Mouse (Mus musculus) myocyte (in vitro differentiated cells): ENCODE measurements around the gene T2. TPM values are rescaled to one million over a fixed set of nuclear protein-coding genes. Genes with fewer than 3 reads are reported as not detected.

Experiments used
- H3K27me3 ChIP-seq: one replicate; pipeline ENCODE4 v1.6.1; 2011; ENCODE audit not compliant: control insufficient read depth, insufficient read depth, insufficient read length
- H3K36me3 ChIP-seq: one replicate; pipeline ENCODE4 v1.6.1; 2011; ENCODE audit not compliant: control insufficient read depth, insufficient read depth
- H3K4me2 ChIP-seq: one replicate; pipeline ENCODE4 v1.6.1; 2011; ENCODE audit warnings: low read depth, control low read depth
- H3K4me3 ChIP-seq: one replicate; pipeline ENCODE4 v1.5.1; 2011; ENCODE audit warnings: mild to moderate bottlenecking, control low read depth, moderate library complexity
- H3K79me2 ChIP-seq: one replicate; pipeline ENCODE4 v1.6.1; 2011; ENCODE audit not compliant: control insufficient read depth, insufficient read depth
- H3ac ChIP-seq: one replicate; pipeline ENCODE4 v1.6.1; 2011; ENCODE audit not compliant: control insufficient read depth, insufficient read length
- CEBPB ChIP-seq: IDR thresholded peaks from 2 replicates; pipeline ENCODE4 v1.6.1; 2011; ENCODE audit warnings: mild to moderate bottlenecking, moderate library complexity; ENCODE audit not compliant: poor library complexity, insufficient read depth, severe bottlenecking
- E2F4 ChIP-seq: IDR thresholded peaks from one replicate; pipeline ENCODE4 v1.6.1; 2011; ENCODE audit warnings: mild to moderate bottlenecking, control low read depth, moderate library complexity; ENCODE audit not compliant: insufficient read depth
- MAX ChIP-seq: IDR thresholded peaks from one replicate; pipeline ENCODE4 v1.6.1; 2011; ENCODE audit warnings: low read depth, mild to moderate bottlenecking, control low read depth
- MYOD1 ChIP-seq, 3 experiments: IDR thresholded peaks; one replicate each; pipeline ENCODE4 v1.6.1; 2011; ENCODE audit warnings: control low read depth in 2 of 3, low read depth in 2 of 3, mild to moderate bottlenecking in 2 of 3, moderate library complexity in 1 of 3; ENCODE audit not compliant: insufficient read length in 2 of 3, control insufficient read depth in 1 of 3
- MYOG ChIP-seq, 3 experiments: IDR thresholded peaks; one replicate each; pipeline ENCODE4 v1.6.1; 2011; ENCODE audit warnings: control low read depth in 2 of 3, low read depth in 2 of 3, mild to moderate bottlenecking in 2 of 3; ENCODE audit not compliant: insufficient read length in 2 of 3, control insufficient read depth in 1 of 3, insufficient read depth in 1 of 3
- POLR2A ChIP-seq: IDR thresholded peaks from one replicate; pipeline ENCODE4 v1.6.1; 2011; ENCODE audit warnings: low read depth, mild to moderate bottlenecking, control low read depth, moderate library complexity; ENCODE audit not compliant: insufficient read length
- POLR2AphosphoS2 ChIP-seq: IDR thresholded peaks from one replicate; pipeline ENCODE4 v1.6.1; 2011; ENCODE audit warnings: low read depth, control low read depth; ENCODE audit not compliant: insufficient read length
- REST ChIP-seq: IDR thresholded peaks from one replicate; pipeline ENCODE4 v1.6.1; 2011; ENCODE audit warnings: mild to moderate bottlenecking, control low read depth, moderate library complexity; ENCODE audit not compliant: insufficient read depth, insufficient read length
- SRF ChIP-seq: IDR thresholded peaks from one replicate; pipeline ENCODE4 v1.6.1; 2011; ENCODE audit warnings: low read depth; ENCODE audit not compliant: control insufficient read depth, insufficient read length
- TCF12 ChIP-seq: IDR thresholded peaks from one replicate; pipeline ENCODE4 v1.6.1; 2011; ENCODE audit warnings: mild to moderate bottlenecking, control low read depth; ENCODE audit not compliant: poor library complexity, insufficient read depth, severe bottlenecking
- TCF3 ChIP-seq: IDR thresholded peaks from one replicate; pipeline ENCODE4 v1.6.1; 2011; ENCODE audit warnings: low read depth, control low read depth; ENCODE audit not compliant: insufficient read length
- USF1 ChIP-seq: IDR thresholded peaks from one replicate; pipeline ENCODE4 v1.6.1; 2011; ENCODE audit warnings: low read depth, mild to moderate bottlenecking, control low read depth, moderate library complexity
- polyA plus RNA-seq: library from polyadenylated mRNA; unstranded; fragments of >200 nt; fragmentation: generic; extraction: Trizol; gene quantifications from one replicate; pipeline ENCODE4 v1.2.1, GENCODE M21; 2012; ENCODE audit warnings: missing spikeins

Gene T2
- polyA plus RNA-seq, 1 experiment: 0.07 TPM

GRCm38 (mm10) chr17:8433978-8434960, 78.5 kb downstream of the T2 start, which contains the start of gene T:
T (plus strand) TSS chr17:8434423.
- Histone ChIP-seq H3ac (no peak within 1 kb of the TSS), H3K27me3 (peaks cover 84% of the 10 kb centered on the region), H3K36me3 (no peaks in the 10 kb centered on the region), H3K79me2 (no peaks in the 10 kb centered on the region), H3K4me2 (no peak within 1 kb of the TSS), H3K4me3 (no peak within 1 kb of the TSS)
- TF ChIP-seq MYOD1 (IDR thresholded peaks at IDR 0.05; ENCODE audit: control insufficient read depth in 1 of 3, insufficient read length in 2 of 3, low read depth in 2 of 3): no peak
- TF ChIP-seq E2F4: no peak
- TF ChIP-seq POLR2A: no peak
- no peak for TF ChIP-seq TCF12
- no peak for TF ChIP-seq MAX
- TF ChIP-seq REST: no peak
- no peak for TF ChIP-seq POLR2AphosphoS2
- no peak for TF ChIP-seq SRF
- TF ChIP-seq TCF3: no peak
- TF ChIP-seq CEBPB: no peak
- TF ChIP-seq USF1: no peak
- no peak for TF ChIP-seq MYOG (IDR thresholded peaks at IDR 0.05; ENCODE audit: control insufficient read depth in 1 of 3, insufficient read depth in 1 of 3, insufficient read length in 2 of 3, low read depth in 2 of 3)

GRCm38 (mm10) chr17:8436184-8436583, 80.4 kb downstream of the T2 start:
- no peak overlapping the region for H3K4me2 ChIP-seq
- H3K4me3 ChIP-seq: no peak overlapping the region
- H3ac ChIP-seq: no peak overlapping the region
- H3K27me3 ChIP-seq: peaks cover 67% of the 10 kb centered on the region
- TF ChIP-seq MYOD1 (IDR thresholded peaks at IDR 0.05; ENCODE audit: control insufficient read depth in 1 of 3, insufficient read length in 2 of 3, low read depth in 2 of 3) (no peak), POLR2AphosphoS2 (no peak), REST (no peak), CEBPB (no peak), MAX (no peak), E2F4 (no peak), MYOG (IDR thresholded peaks at IDR 0.05; ENCODE audit: control insufficient read depth in 1 of 3, insufficient read depth in 1 of 3, insufficient read length in 2 of 3, low read depth in 2 of 3) (no peak), TCF12 (no peak), TCF3 (no peak), POLR2A (no peak), USF1 (no peak), SRF (no peak)
- no peaks in the 10 kb centered on the region for H3K79me2 ChIP-seq
- no peaks in the 10 kb centered on the region for H3K36me3 ChIP-seq

- no peaks in the 10 kb centered on the region for H3K36me3 ChIP-seq
- no peaks in the 10 kb centered on the region for H3K79me2 ChIP-seq
- no peaks in the 10 kb centered on the region for H3K27me3 ChIP-seq
- no peak overlapping the region for H3ac ChIP-seq
- no peak overlapping the region for H3K4me2 ChIP-seq
- no peak overlapping the region for H3K4me3 ChIP-seq
- TF ChIP-seq MYOG (IDR thresholded peaks at IDR 0.05; ENCODE audit: control insufficient read depth in 1 of 3, insufficient read depth in 1 of 3, insufficient read length in 2 of 3, low read depth in 2 of 3) (no peak), REST (no peak), E2F4 (no peak), POLR2AphosphoS2 (no peak), TCF12 (no peak), MYOD1 (IDR thresholded peaks at IDR 0.05; ENCODE audit: control insufficient read depth in 1 of 3, insufficient read length in 2 of 3, low read depth in 2 of 3) (no peak), POLR2A (no peak), CEBPB (no peak), TCF3 (no peak), SRF (no peak), MAX (no peak), USF1 (no peak)
Observed at GRCm38 (mm10) chr17:8444062-8444461, 88.3 kb downstream of the T2 start.

GRCm38 (mm10) chr17:8447676-8448192, 91.9 kb downstream of the T2 start:
- Histone ChIP-seq H3ac (no peak overlapping the region), H3K4me3 (no peak overlapping the region), H3K79me2 (no peaks in the 10 kb centered on the region), H3K36me3 (no peaks in the 10 kb centered on the region), H3K27me3 (no peaks in the 10 kb centered on the region), H3K4me2 (no peak overlapping the region)
- TF ChIP-seq SRF: no peak
- no peak for TF ChIP-seq MYOD1 (IDR thresholded peaks at IDR 0.05; ENCODE audit: control insufficient read depth in 1 of 3, insufficient read length in 2 of 3, low read depth in 2 of 3)
- TF ChIP-seq TCF3: no peak
- TF ChIP-seq USF1: no peak
- TF ChIP-seq MAX: no peak
- no peak for TF ChIP-seq CEBPB
- TF ChIP-seq POLR2A: no peak
- no peak for TF ChIP-seq E2F4
- no peak for TF ChIP-seq TCF12
- no peak for TF ChIP-seq POLR2AphosphoS2
- TF ChIP-seq MYOG (IDR thresholded peaks at IDR 0.05; ENCODE audit: control insufficient read depth in 1 of 3, insufficient read depth in 1 of 3, insufficient read length in 2 of 3, low read depth in 2 of 3): no peak
- no peak for TF ChIP-seq REST
